In the genomic region with DNA sequence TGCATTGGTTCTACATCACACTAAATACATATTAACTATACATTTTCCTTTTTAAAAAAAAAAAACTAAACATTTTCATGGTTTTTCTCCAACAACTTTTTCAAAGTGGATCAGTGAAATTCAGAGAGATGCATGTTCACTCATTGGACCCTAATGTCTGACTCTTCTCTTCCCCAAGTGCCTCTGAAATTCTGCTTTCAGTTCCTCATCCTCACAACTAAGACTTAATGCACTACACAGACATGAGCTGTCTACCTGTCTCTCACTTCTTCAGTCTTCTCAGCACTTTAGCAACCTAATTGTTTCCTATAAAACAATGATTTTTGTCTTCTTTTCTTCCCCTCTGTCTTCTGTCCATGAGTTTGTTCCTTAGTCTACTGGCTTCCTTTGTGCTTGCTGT, we compare ENCODE assay signal across 28 mouse cellular contexts. TPM values are rescaled to one million over a fixed set of nuclear protein-coding genes. Genes with fewer than 3 reads are reported as not detected.
"Had no signal": no experiment of that assay in that cellular context is flagged by ENCODE, and none has a peak within 500 bp of the region (broad histone marks: within the 10 kb centered on the region; RNA-seq: fewer than 3 reads in every experiment).

No protein-coding gene starts in this region.

- H3K4me3 ChIP-seq: kidney, embryonic 15.5 days; left cerebral cortex, adult 2 months; liver, embryonic 13.5 days; neural tube, embryonic 12.5 days; neural tube, embryonic 15.5 days had no signal

- H3K36me3 ChIP-seq: kidney, embryonic 15.5 days; liver, embryonic 13.5 days; neural tube, embryonic 12.5 days; neural tube, embryonic 15.5 days had no signal

- H3K9me3 ChIP-seq: kidney, embryonic 15.5 days; liver, embryonic 13.5 days; neural tube, embryonic 12.5 days; neural tube, embryonic 15.5 days had no signal

- H3K27me3 ChIP-seq: kidney, embryonic 15.5 days; liver, embryonic 13.5 days; neural tube, embryonic 12.5 days; neural tube, embryonic 15.5 days had no signal

- H3K4me1 ChIP-seq: liver, embryonic 13.5 days; neural tube, embryonic 15.5 days had no signal

- H3K9ac ChIP-seq: kidney, embryonic 15.5 days; liver, embryonic 13.5 days; neural tube, embryonic 12.5 days; neural tube, embryonic 15.5 days had no signal

- H3K4me2 ChIP-seq: kidney, embryonic 15.5 days; liver, embryonic 13.5 days; midbrain, embryonic 11.5 days; neural tube, embryonic 12.5 days; neural tube, embryonic 15.5 days had no signal

- H3K27ac ChIP-seq: kidney, embryonic 15.5 days; left cerebral cortex, adult 2 months; liver, embryonic 13.5 days; neural tube, embryonic 12.5 days; neural tube, embryonic 15.5 days had no signal

- DNase-seq: kidney, adult 11 months; kidney, adult 8-10 months; kidney, postnatal 10 days; kidney, postnatal 36 days; liver, embryonic 13.5 days; lung, adult 2 months; lung, postnatal 14 days; lung, postnatal 4 days; midbrain, embryonic 14.5 days; retina, postnatal 1 day; thymus, adult 18-20 months; thymus, postnatal 36 days had no signal

RNA-seq across cellular contexts. Expression of gene P2ry13, which starts 14.7 kb away (rescaled TPM):
- total RNA-seq: megakaryocyte-erythroid progenitor cell, adult 5-6 weeks had no signal

RNA-seq across cellular contexts. Expression of gene Gpr87, which starts 30.5 kb away (rescaled TPM):
- total RNA-seq: layer of hippocampus, adult 18-20 months; layer of hippocampus, postnatal 14 days; left cerebral cortex, adult 2 months; left cerebral cortex, postnatal 10 days; left cerebral cortex, postnatal 36 days; liver, adult 2 months; megakaryocyte-erythroid progenitor cell, adult 5-6 weeks had no signal
- polyA plus RNA-seq: kidney, embryonic 15.5 days; liver, adult 2 months; liver, embryonic 13.5 days; liver, embryonic 16.5 days; lung, embryonic 16.5 days; small intestine, adult 2 months; spleen, adult 2 months; testis, adult 2 months had no signal

RNA-seq across cellular contexts. Expression of gene P2ry12, which starts 37.3 kb away (rescaled TPM):
- total RNA-seq: megakaryocyte-erythroid progenitor cell, adult 5-6 weeks had no signal
